Mouse (Mus musculus): ENCODE data around the gene Vmn2r104. TPM values are rescaled to one million over a fixed set of nuclear protein-coding genes. Genes with fewer than 3 reads are reported as not detected.

The Vmn2r104 gene
- polyA plus RNA-seq (2015; fragmentation: Nextera tagmentation; extraction: Ambion mirVana), result not detected in 2 replicates

- H3K4me2 ChIP-seq (replicated peaks; ENCODE audit: low read depth), result no peak within 1 kb of the TSS
- ATAC-seq (ENCODE audit: low FRiP score, low TSS enrichment), result no peak
- H3K27ac ChIP-seq (replicated peaks), result no peak within 1 kb of the TSS
- WGBS, result 66% methylated on average over 1 of the region's 1 CpGs
- no peaks in the 10 kb centered on the region for H3K4me1 ChIP-seq (replicated peaks; ENCODE audit: control insufficient read depth, insufficient read depth)
- TF ChIP-seq CTCF (IDR thresholded peaks at IDR 0.05; ENCODE audit: low read depth), result no peak
- TF ChIP-seq EP300 (optimal IDR thresholded peaks at IDR 0.05), result no peak
- no peaks in the 10 kb centered on the region for H3K27me3 ChIP-seq (ENCODE audit: control insufficient read depth, insufficient read depth, low read length)
- H3K9ac ChIP-seq (ENCODE audit: low read length), result no peak within 1 kb of the TSS
- H3K9me3 ChIP-seq (ENCODE audit: control insufficient read depth, low read length), result no peaks in the 10 kb centered on the region
- H3K4me3 ChIP-seq (ENCODE audit: low read depth, low read length), result no peak within 1 kb of the TSS
- DNase-seq (ENCODE audit: low spot score), result no peak
- no peaks in the 10 kb centered on the region for H3K36me3 ChIP-seq (ENCODE audit: control insufficient read depth, insufficient read depth, low read length)
These were observed at the start of gene Vmn2r104 for GRCm38 (mm10) chr17:20048236-20048635. Gene Vmn2r104, minus strand, starts transcription at chr17:20048336.

- H3K4me1 ChIP-seq (replicated peaks; ENCODE audit: control insufficient read depth, insufficient read depth), result no peaks in the 10 kb centered on the region
- H3K4me3 ChIP-seq (ENCODE audit: low read depth, low read length), result no peak overlapping the region
- ATAC-seq (ENCODE audit: low FRiP score, low TSS enrichment) (no peak), DNase-seq (ENCODE audit: low spot score) (no peak)
- no peak overlapping the region for H3K9ac ChIP-seq (ENCODE audit: low read length)
- H3K36me3 ChIP-seq (ENCODE audit: control insufficient read depth, insufficient read depth, low read length), result no peaks in the 10 kb centered on the region
- no peaks in the 10 kb centered on the region for H3K27me3 ChIP-seq (ENCODE audit: control insufficient read depth, insufficient read depth, low read length)
- no peaks in the 10 kb centered on the region for H3K9me3 ChIP-seq (ENCODE audit: control insufficient read depth, low read length)
- H3K4me2 ChIP-seq (replicated peaks; ENCODE audit: low read depth), result no peak overlapping the region
- no peak overlapping the region for H3K27ac ChIP-seq (replicated peaks)
- WGBS, result 73% methylated on average over 6 of the region's 6 CpGs
- no peak for TF ChIP-seq CTCF (IDR thresholded peaks at IDR 0.05; ENCODE audit: low read depth)
- no peak for TF ChIP-seq EP300 (optimal IDR thresholded peaks at IDR 0.05)
These were observed 26.0 kb upstream of the Vmn2r104 start for GRCm38 (mm10) chr17:20074090-20074489.

- Histone ChIP-seq H3K4me1 (replicated peaks; ENCODE audit: control insufficient read depth, insufficient read depth) (no peaks in the 10 kb centered on the region), H3K4me2 (replicated peaks; ENCODE audit: low read depth) (no peak overlapping the region), H3K9me3 (ENCODE audit: control insufficient read depth, low read length) (no peaks in the 10 kb centered on the region), H3K36me3 (ENCODE audit: control insufficient read depth, insufficient read depth, low read length) (no peaks in the 10 kb centered on the region), H3K27me3 (ENCODE audit: control insufficient read depth, insufficient read depth, low read length) (no peaks in the 10 kb centered on the region), H3K27ac (replicated peaks) (no peak overlapping the region), H3K9ac (ENCODE audit: low read length) (no peak overlapping the region), H3K4me3 (ENCODE audit: low read depth, low read length) (no peak overlapping the region)
- TF ChIP-seq CTCF (IDR thresholded peaks at IDR 0.05; ENCODE audit: low read depth) (no peak), EP300 (optimal IDR thresholded peaks at IDR 0.05) (no peak)
- WGBS, result 88% methylated on average over 4 of the region's 4 CpGs
- ATAC-seq (ENCODE audit: low FRiP score, low TSS enrichment), result no peak
- no peak for DNase-seq (ENCODE audit: low spot score)
These were observed 23.7 kb upstream of the Vmn2r104 start for GRCm38 (mm10) chr17:20071656-20072396.

Other genes starting within 250 kb of the Vmn2r104 start
- not detected in 2 replicates for gene Fpr-rs7, start 65.9 kb upstream of the Vmn2r104 start, polyA plus RNA-seq (2015; fragmentation: Nextera tagmentation; extraction: Ambion mirVana)
- gene Fpr-rs6, start 134.8 kb upstream of the Vmn2r104 start, polyA plus RNA-seq (2015; fragmentation: Nextera tagmentation; extraction: Ambion mirVana), result not detected in 2 replicates
- gene Vmn2r105, start 186.7 kb upstream of the Vmn2r104 start, polyA plus RNA-seq (2015; fragmentation: Nextera tagmentation; extraction: Ambion mirVana), result 0.01 TPM in 1 of 2 replicates, not detected in the other
- not detected in 2 replicates for gene Vmn2r106, start 237.2 kb upstream of the Vmn2r104 start, polyA plus RNA-seq (2015; fragmentation: Nextera tagmentation; extraction: Ambion mirVana)